Mouse (Mus musculus) stomach, embryonic 14.5 days (tissue): ENCODE measurements around the gene Csde1. TPM values are rescaled to one million over a fixed set of nuclear protein-coding genes. Genes with fewer than 3 reads are reported as not detected.

Source experiments
- ATAC-seq: fragments of 200-750 bp; cut with Nextera tagmentation; 2 replicates; pipeline ENCODE4 v1.8.0; 2017; ENCODE audit warnings: low read depth, moderate TSS enrichment; ENCODE audit not compliant: insufficient number of reproducible peaks, insufficient read depth, low FRiP score
- H3K27ac ChIP-seq: fragments of 300-500 bp; sonication (generic); 2 replicates; pipeline ENCODE4 v1.5.1; 2014; ENCODE audit warnings: mild to moderate bottlenecking, low read length, moderate library complexity, mixed read lengths
- H3K27me3 ChIP-seq: fragments of 300-500 bp; sonication (generic); 2 replicates; pipeline ENCODE4 v1.6.1; 2014; ENCODE audit warnings: low read length, control low read depth, mixed read lengths; ENCODE audit not compliant: control insufficient read depth, insufficient read depth
- H3K36me3 ChIP-seq: fragments of 300-500 bp; sonication (generic); 2 replicates; pipeline ENCODE4 v1.6.1; 2014; ENCODE audit warnings: mild to moderate bottlenecking, control low read depth, low read length, moderate library complexity, mixed read lengths; ENCODE audit not compliant: control insufficient read depth, insufficient read depth
- H3K4me1 ChIP-seq: fragments of 300-500 bp; sonication (generic); 2 replicates; pipeline ENCODE4 v1.6.1; 2014; ENCODE audit warnings: low read length, control low read depth, mixed read lengths; ENCODE audit not compliant: control insufficient read depth, insufficient read depth
- H3K4me2 ChIP-seq: fragments of 300-500 bp; sonication (generic); replicated peaks from 2 replicates; pipeline ENCODE4 v1.6.1; 2014; ENCODE audit warnings: low read depth, low read length, control low read depth
- H3K4me3 ChIP-seq: fragments of 300-500 bp; sonication (generic); 2 replicates; pipeline ENCODE4 v1.5.1; 2014; ENCODE audit warnings: low read depth, low read length, control low read depth
- H3K9ac ChIP-seq: fragments of 300-500 bp; sonication (generic); replicated peaks from 2 replicates; pipeline ENCODE4 v1.6.1; 2014; ENCODE audit warnings: low read depth, mild to moderate bottlenecking, control low read depth, low read length, moderate library complexity, mixed read lengths
- H3K9me3 ChIP-seq: fragments of 300-500 bp; sonication (generic); 2 replicates; pipeline ENCODE4 v1.6.1; 2016; ENCODE audit warnings: low read depth, low read length, control low read depth; ENCODE audit not compliant: control insufficient read depth
- WGBS: fragments of 180-500 bp; shearing (Covaris S2); extraction: QIAGEN DNeasy Blood & Tissue Kit; methylation state at CpG from one replicate; pipeline ENCODE4 v1.1.7; 2014; 5-methylcytosine and 5-hydroxymethylcytosine counted together
- polyA plus RNA-seq: library from polyadenylated mRNA; unstranded; fragments of >200 nt; fragmentation: Nextera tagmentation; extraction: Ambion mirVana; gene quantifications from 2 replicates; pipeline ENCODE4 v1.2.1, GENCODE M21; 2014

Gene Csde1
- polyA plus RNA-seq, 1 experiment from 2014 or later, result 466 TPM

DNA sequence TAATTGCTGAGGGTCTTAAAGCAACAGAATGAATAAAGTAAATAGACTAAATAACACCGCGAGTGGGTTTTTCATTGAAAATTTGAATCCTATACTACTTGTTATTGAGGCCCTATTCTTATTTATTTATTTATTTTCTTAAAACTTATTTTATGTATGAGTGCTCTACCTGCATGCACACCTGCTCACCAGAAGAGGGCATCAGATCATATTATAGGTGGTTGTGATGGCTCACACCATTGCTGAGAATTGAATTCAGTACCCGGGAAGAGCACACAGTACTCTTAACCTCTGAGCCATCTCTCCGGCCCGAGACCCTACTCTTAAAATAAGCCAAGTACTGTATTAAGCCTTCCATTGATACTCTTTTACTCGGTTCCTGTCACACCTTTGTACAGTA lies 79.4 kb downstream of the Csde1 start:
- WGBS, result 85% methylated on average over 6 of the region's 6 CpGs
- Histone ChIP-seq H3K4me3 (no peak overlapping the region), H3K4me2 (no peak overlapping the region), H3K9ac (no peak overlapping the region), H3K36me3 (no peaks in the 10 kb centered on the region), H3K27me3 (no peaks in the 10 kb centered on the region), H3K27ac (no peak overlapping the region), H3K4me1 (peaks cover 5% of the 10 kb centered on the region; the same call in 1 of the 2 replicates), H3K9me3 (no peaks in the 10 kb centered on the region)
- no peak for ATAC-seq

DNA sequence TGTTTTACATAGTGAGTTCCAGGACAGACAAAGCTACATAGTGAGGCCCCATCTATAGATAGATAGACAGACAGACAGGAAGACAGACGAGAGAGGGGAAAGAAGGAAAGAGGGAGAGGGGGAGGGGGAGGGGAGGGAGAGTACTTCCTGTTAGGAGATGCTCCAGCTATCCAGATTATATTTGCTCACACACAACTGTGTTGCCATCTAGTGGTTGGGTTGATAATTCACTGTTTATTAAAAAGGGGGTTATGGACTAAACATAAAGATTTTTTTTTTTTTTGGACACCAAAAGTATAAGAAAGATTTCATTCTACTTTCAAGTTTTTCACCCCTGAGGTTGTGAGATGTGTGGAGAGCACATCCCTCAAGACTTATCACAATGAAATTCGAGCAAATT lies 80.5 kb downstream of the Csde1 start:
- H3K9me3 ChIP-seq, result no peaks in the 10 kb centered on the region
- 69% methylated on average over 2 of the region's 2 CpGs for WGBS
- H3K4me1 ChIP-seq, result peaks cover 5% of the 10 kb centered on the region; the same call in 1 of the 2 replicates
- no peak overlapping the region for H3K4me3 ChIP-seq
- no peaks in the 10 kb centered on the region for H3K27me3 ChIP-seq
- no peak for ATAC-seq
- no peak overlapping the region for H3K4me2 ChIP-seq
- no peak overlapping the region for H3K9ac ChIP-seq
- no peaks in the 10 kb centered on the region for H3K36me3 ChIP-seq
- no peak overlapping the region for H3K27ac ChIP-seq

DNA sequence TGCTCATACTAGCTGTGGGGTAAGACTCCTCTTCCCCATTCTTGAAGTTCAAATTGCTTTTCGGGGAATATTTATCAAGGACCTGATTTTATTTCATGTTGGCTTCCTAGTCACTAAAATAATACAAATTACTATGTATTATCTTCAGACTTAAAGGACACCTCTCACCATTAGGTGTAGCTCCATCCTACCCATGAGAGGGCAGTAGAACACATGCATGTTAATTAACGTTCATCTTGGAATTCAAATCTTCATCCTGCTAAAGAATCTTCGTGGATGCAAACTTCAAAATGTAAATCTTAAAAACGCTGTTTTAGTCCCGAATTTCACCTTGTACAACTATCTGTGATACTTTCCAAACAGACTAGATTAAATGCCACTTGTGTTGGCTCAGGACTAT lies 81.0 kb downstream of the Csde1 start:
- Histone ChIP-seq H3K4me2 (no peak overlapping the region), H3K4me3 (no peak overlapping the region), H3K4me1 (peaks cover 5% of the 10 kb centered on the region; the same call in 1 of the 2 replicates), H3K9ac (no peak overlapping the region), H3K36me3 (no peaks in the 10 kb centered on the region), H3K27ac (no peak overlapping the region), H3K9me3 (no peaks in the 10 kb centered on the region), H3K27me3 (no peaks in the 10 kb centered on the region)
- WGBS, result 56% methylated on average over 5 of the region's 5 CpGs
- no peak for ATAC-seq

DNA sequence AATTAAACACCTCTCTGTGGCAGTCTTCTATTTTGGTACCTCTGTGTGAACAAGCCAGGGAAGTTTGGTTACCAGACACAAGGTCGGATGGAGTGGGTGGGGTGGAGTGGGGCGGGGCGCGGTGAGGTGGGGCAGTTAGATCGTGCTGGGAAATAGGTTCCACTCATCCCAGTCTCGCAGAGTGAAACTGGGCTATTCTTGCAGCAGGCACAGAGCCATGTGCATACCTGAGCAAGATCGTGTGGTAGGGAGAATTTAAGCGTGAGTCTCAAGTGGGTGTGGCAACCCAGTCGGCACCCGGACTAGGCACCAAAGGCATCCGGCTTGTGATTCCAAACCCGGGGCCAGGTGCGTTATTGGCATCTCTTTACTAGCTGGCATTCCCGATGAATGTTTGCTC lies 81.7 kb downstream of the Csde1 start:
- peak; percentile 12; the same call in 1 of the 2 replicates for ATAC-seq
- Histone ChIP-seq H3K27me3 (no peaks in the 10 kb centered on the region), H3K27ac (no peak overlapping the region), H3K36me3 (no peaks in the 10 kb centered on the region), H3K9ac (peak overlapping the region; percentile 26; the same call in 1 of the 2 replicates), H3K4me1 (peaks cover 5% of the 10 kb centered on the region; the same call in 1 of the 2 replicates), H3K4me3 (peak overlapping the region; percentile 43), H3K4me2 (peak overlapping the region; percentile 92), H3K9me3 (no peaks in the 10 kb centered on the region)
- WGBS, result 3% methylated on average over 14 of the region's 14 CpGs

DNA sequence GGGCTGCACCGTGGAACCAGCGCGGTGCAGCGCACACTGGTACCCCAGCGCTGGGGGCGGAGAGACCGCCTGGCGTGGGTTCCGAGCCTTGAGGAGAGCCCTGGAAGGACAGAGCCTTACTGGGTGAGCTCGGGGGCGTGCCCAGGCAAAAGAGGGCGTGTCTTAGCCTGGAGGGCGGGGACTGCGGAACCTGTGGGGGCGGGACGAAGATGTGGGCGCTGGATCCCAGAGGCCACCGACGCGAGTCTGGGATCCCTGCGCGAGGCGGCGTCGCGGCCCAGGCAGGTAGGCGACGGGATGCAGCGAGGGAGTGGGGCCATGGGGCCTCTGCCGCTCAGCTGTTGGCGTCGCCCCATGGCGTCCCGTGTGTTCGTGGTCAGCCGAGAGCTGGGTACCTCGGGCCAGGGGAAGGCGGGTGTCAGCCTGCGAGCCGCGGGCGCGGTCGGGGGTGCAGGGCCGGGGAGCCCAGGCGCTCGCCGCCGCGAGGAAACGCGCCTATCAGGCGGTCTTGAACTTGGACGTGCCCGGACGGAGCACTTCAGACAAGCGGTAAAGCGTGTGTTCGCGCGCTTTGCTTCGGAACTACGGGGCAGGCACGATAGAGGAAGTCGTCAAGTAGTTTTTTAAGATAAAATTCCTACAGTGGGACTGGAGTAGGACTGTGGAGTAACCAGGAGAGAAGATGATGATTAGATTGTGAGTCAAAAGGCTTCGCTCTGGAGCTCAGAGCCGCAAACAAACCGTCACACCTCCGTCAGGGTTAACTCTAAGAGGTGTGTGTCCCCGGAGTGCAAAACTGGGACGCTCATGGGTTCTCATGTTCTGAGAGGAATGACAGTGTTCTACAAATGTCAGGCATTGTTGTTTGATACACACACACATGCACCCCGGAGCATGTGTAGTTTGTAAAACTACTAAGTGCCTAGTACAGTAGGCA lies 82.5 kb downstream of the Csde1 start, which contains the start of gene Dennd2c:
Gene Dennd2c, plus strand, starts transcription at position 151 of the 937 bp plus-strand sequence.
- WGBS, result 1% methylated on average over 72 of the region's 72 CpGs
- H3K4me1 ChIP-seq, result peaks cover 5% of the 10 kb centered on the region; the same call in 1 of the 2 replicates
- H3K36me3 ChIP-seq, result no peaks in the 10 kb centered on the region
- no peaks in the 10 kb centered on the region for H3K27me3 ChIP-seq
- H3K4me3 ChIP-seq, result peak within 1 kb of the TSS; percentile 43
- H3K27ac ChIP-seq, result no peak within 1 kb of the TSS
- no peaks in the 10 kb centered on the region for H3K9me3 ChIP-seq
- H3K9ac ChIP-seq, result peak within 1 kb of the TSS; percentile 26
- peak within 1 kb of the TSS; percentile 92 for H3K4me2 ChIP-seq
- ATAC-seq, result peak; percentile 98

Other genes starting within 250 kb of the Csde1 start
- gene Tshb, start 237.7 kb upstream of the Csde1 start, polyA plus RNA-seq, result 0.25 and 0.62 TPM in 2 replicates
- not detected in 2 replicates for gene Sycp1, start 84.3 kb upstream of the Csde1 start, polyA plus RNA-seq
- gene Nr1h5, start 56.3 kb upstream of the Csde1 start, polyA plus RNA-seq, result 0.08 TPM in 1 of 2 replicates, not detected in the other
- 58.8 and 61.9 TPM in 2 replicates for gene Sike1, start 24.7 kb upstream of the Csde1 start, polyA plus RNA-seq
- 109 and 116 TPM in 2 replicates for gene Nras, start 37.9 kb downstream of the Csde1 start, polyA plus RNA-seq
- gene Ampd1, start 53.6 kb downstream of the Csde1 start, polyA plus RNA-seq, result not detected in 2 replicates
- gene Dennd2c, start 82.2 kb downstream of the Csde1 start, polyA plus RNA-seq, result 6.2 and 8.2 TPM in 2 replicates
- 189 and 199 TPM in 2 replicates for gene Bcas2, start 151.2 kb downstream of the Csde1 start, polyA plus RNA-seq